Mouse (Mus musculus) ES-E14 (cell line): ENCODE results near the gene Ephb1. TPM values are rescaled to one million over a fixed set of nuclear protein-coding genes. Genes with fewer than 3 reads are reported as not detected.

Source experiments
- DNase-seq: peaks from one replicate; pipeline ENCODE4 v3.0.0-alpha.2; 2013; ENCODE audit warnings: low read depth, low spot score
- H3K27ac ChIP-seq: 2 replicates; pipeline ENCODE4 v1.5.1; 2012; ENCODE audit warnings: low read depth, mild to moderate bottlenecking, low read length, moderate library complexity, mixed read lengths; ENCODE audit not compliant: poor library complexity, insufficient read depth, severe bottlenecking
- H3K36me3 ChIP-seq: 2 replicates; pipeline ENCODE4 v1.6.1; 2012; ENCODE audit warnings: mild to moderate bottlenecking, low read length, moderate library complexity, mixed read lengths; ENCODE audit not compliant: control insufficient read depth, poor library complexity, insufficient read depth, severe bottlenecking
- H3K4me1 ChIP-seq, 2 experiments: fragments of 150-350 bp in 1 of 2; sonication (generic) in 1 of 2; 2 replicates each; pipeline ENCODE4 v1.6.1; 2012; ENCODE audit warnings: low read length in 2 of 2, mild to moderate bottlenecking in 1 of 2, mixed read lengths in 1 of 2; ENCODE audit not compliant: control insufficient read depth in 2 of 2, insufficient read depth in 2 of 2, poor library complexity in 1 of 2
- H3K4me3 ChIP-seq, 2 experiments: fragments of 150-350 bp in 1 of 2; sonication (generic) in 1 of 2; 2 replicates each; pipeline ENCODE4 v1.5.1; 2012; ENCODE audit warnings: low read length in 2 of 2, low read depth in 1 of 2, mild to moderate bottlenecking in 1 of 2, mixed read lengths in 1 of 2; ENCODE audit not compliant: insufficient read depth in 1 of 2, poor library complexity in 1 of 2, severe bottlenecking in 1 of 2
- H3K9ac ChIP-seq: 2 replicates; pipeline ENCODE4 v1.6.1; 2012; ENCODE audit warnings: low read depth, mild to moderate bottlenecking, low read length, mixed read lengths; ENCODE audit not compliant: poor library complexity, insufficient read depth, severe bottlenecking
- H3K9me3 ChIP-seq: fragments of 150-350 bp; sonication (generic); 2 replicates; pipeline ENCODE4 v1.6.1; 2012; ENCODE audit warnings: low read depth, mild to moderate bottlenecking, low read length; ENCODE audit not compliant: control insufficient read depth, insufficient read depth
- CHD2 ChIP-seq: IDR thresholded peaks from 2 replicates; pipeline ENCODE4 v1.6.1; 2014; ENCODE audit warnings: mild to moderate bottlenecking, low read depth, low read length, inconsistent platforms
- HCFC1 ChIP-seq: IDR thresholded peaks from 2 replicates; pipeline ENCODE4 v1.6.1; 2012; ENCODE audit warnings: low read length, inconsistent platforms, borderline replicate concordance; ENCODE audit not compliant: insufficient read depth
- MAFK ChIP-seq: IDR thresholded peaks from 2 replicates; pipeline ENCODE4 v1.6.1; 2014; ENCODE audit warnings: mild to moderate bottlenecking, low read depth, low read length, inconsistent platforms; ENCODE audit not compliant: insufficient read depth
- ZC3H11A ChIP-seq: IDR thresholded peaks from 2 replicates; pipeline ENCODE4 v1.6.1; 2012; ENCODE audit warnings: low read depth, mild to moderate bottlenecking, inconsistent platforms, low read length, borderline replicate concordance
- ZNF384 ChIP-seq: IDR thresholded peaks from 2 replicates; pipeline ENCODE4 v1.6.1; 2012; ENCODE audit warnings: low read depth, low read length, inconsistent platforms
- in situ Hi-C, 2 experiments: fragments of 600-800 bp; cut with MboI; formaldehyde crosslinking; loops; one replicate each; pipeline ENCODE4 v1.15.1; 2025; ENCODE audit warnings: low sequenced_read_pairs in 2 of 2, inconsistent platforms in 1 of 2; ENCODE audit not compliant: unreplicated experiment in 2 of 2
- total RNA-seq: library from RNA; depleted of rRNA; stranded (reverse); fragments of 300-350 nt; gene quantifications from 2 replicates; pipeline ENCODE4 v1.2.3, GENCODE M21; 2012

The Ephb1 gene
- total RNA-seq, 1 experiment: 0.27 TPM

GRCm38 (mm10) chr9:102356516-102356915, 2.0 kb upstream of the Ephb1 start:
- Histone ChIP-seq H3K4me1 (no peaks in the 10 kb centered on the region), H3K27ac (no peak overlapping the region), H3K9ac (no peak overlapping the region), H3K36me3 (no peaks in the 10 kb centered on the region), H3K4me3 (no peak overlapping the region), H3K9me3 (no peaks in the 10 kb centered on the region)
- TF ChIP-seq MAFK (no peak), CHD2 (no peak), HCFC1 (no peak), ZNF384 (no peak), ZC3H11A (no peak)
- no peak for DNase-seq
- in situ Hi-C loops: loop anchor here (25.0 kb wide), 1 partner anchor 1044 kb away; no protein-coding TSS in a partner anchor

- Histone ChIP-seq H3K9me3 (no peaks in the 10 kb centered on the region), H3K4me3 (no peak overlapping the region), H3K36me3 (no peaks in the 10 kb centered on the region), H3K9ac (no peak overlapping the region), H3K4me1 (no peaks in the 10 kb centered on the region), H3K27ac (no peak overlapping the region)
- DNase-seq: no peak
- no peak for TF ChIP-seq HCFC1
- no peak for TF ChIP-seq MAFK
- TF ChIP-seq ZC3H11A: no peak
- in situ Hi-C loops: loop anchor here (25.0 kb wide), 1 partner anchor 1043 kb away; no protein-coding TSS in a partner anchor
These were observed 1.2 kb upstream of the Ephb1 start for GRCm38 (mm10) chr9:102355726-102356125.

- Histone ChIP-seq H3K9me3 (no peaks in the 10 kb centered on the region), H3K4me1 (no peaks in the 10 kb centered on the region), H3K27ac (no peak overlapping the region), H3K9ac (peak overlapping the region; percentile 51), H3K36me3 (no peaks in the 10 kb centered on the region), H3K4me3 (peak overlapping the region; percentile 63 to 64)
- DNase-seq: peak; percentile 36
- in situ Hi-C loops: loop anchor here (25.0 kb wide), 1 partner anchor 1042 kb away; no protein-coding TSS in a partner anchor
- peak; percentile 36; the same call in 1 of the 2 replicates for TF ChIP-seq HCFC1
- no peak for TF ChIP-seq CHD2
These were observed 629 bp downstream of the Ephb1 start for GRCm38 (mm10) chr9:102353636-102354491.

GRCm38 (mm10) chr9:102353056-102353635, 1.3 kb downstream of the Ephb1 start:
- H3K9ac ChIP-seq: no peak overlapping the region
- peak; percentile 12 for DNase-seq

More at GRCm38 (mm10) chr9:102353056-102353635, 1.3 kb downstream of the Ephb1 start:
- H3K36me3 ChIP-seq: no peaks in the 10 kb centered on the region
- no peak overlapping the region for H3K27ac ChIP-seq
- in situ Hi-C loops: loop anchor here (25.0 kb wide), 1 partner anchor 1041 kb away; no protein-coding TSS in a partner anchor
- no peaks in the 10 kb centered on the region for H3K9me3 ChIP-seq
- TF ChIP-seq MAFK: no peak
- TF ChIP-seq HCFC1: no peak
- TF ChIP-seq ZNF384: no peak
- TF ChIP-seq ZC3H11A: no peak
- no peak for TF ChIP-seq CHD2
- no peaks in the 10 kb centered on the region for H3K4me1 ChIP-seq
- peak overlapping the region; percentile 63 to 64 for H3K4me3 ChIP-seq
